Mouse (Mus musculus): ENCODE measurements at regions not wholly inside any gene's neighbourhood (a gene's known extent, or its start where the extent isn't known, plus 50 kb on each side); places are given as distances from the start of the nearest gene placed in this dataset.

DNA sequence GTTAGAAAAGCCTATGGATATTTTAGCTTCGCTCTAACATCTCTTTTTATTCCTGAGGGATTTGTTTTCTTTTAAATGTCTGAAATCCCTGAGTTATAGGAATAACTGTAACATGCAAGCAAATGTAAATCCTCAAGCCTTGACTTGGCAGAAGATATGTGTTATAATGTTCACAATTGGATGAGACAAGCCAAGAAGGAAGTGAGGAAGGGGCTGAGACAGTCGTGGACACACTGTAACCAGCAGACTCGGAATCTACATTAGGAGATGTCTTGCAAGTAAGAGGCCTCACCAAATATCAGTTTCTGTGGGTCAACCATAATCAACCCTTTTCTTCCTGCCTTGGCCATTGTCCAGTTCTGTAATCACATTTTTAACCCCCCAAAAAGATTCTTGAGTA, 366.6 kb upstream of the Kif18a start:
- DNase-seq = no peak

- no peak for DNase-seq
Measured at GRCm38 (mm10) chr2:108919500-108920045, 361.0 kb upstream of the Kif18a start.

- no peak for DNase-seq
Measured at GRCm38 (mm10) chr2:108920111-108920510, 360.4 kb upstream of the Kif18a start.

GRCm38 (mm10) chr2:108935981-108936762, 344.4 kb upstream of the Kif18a start:
- no peak for DNase-seq

GRCm38 (mm10) chr2:108980921-108981320, 299.6 kb upstream of the Kif18a start:
- DNase-seq = no peak

DNA sequence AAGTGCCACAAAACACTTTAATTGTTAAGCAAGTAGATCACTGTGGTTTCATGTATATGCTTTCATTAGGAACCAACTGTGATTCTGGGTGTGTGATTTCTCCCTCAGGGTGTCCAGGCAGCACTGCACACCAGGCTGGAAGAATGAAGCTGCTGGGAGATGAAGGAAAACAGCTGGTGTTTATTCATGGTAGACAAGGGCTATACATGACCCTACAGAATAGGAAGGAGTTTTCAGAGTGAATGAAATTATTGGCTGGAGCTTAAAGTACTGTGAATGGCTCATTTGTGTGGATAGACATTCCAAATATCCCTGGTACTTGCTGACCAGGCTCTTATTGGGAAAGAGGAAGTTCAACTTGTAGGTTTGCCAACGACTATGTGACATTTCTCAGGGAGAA, 264.3 kb upstream of the Kif18a start:
- no peak for DNase-seq

DNA sequence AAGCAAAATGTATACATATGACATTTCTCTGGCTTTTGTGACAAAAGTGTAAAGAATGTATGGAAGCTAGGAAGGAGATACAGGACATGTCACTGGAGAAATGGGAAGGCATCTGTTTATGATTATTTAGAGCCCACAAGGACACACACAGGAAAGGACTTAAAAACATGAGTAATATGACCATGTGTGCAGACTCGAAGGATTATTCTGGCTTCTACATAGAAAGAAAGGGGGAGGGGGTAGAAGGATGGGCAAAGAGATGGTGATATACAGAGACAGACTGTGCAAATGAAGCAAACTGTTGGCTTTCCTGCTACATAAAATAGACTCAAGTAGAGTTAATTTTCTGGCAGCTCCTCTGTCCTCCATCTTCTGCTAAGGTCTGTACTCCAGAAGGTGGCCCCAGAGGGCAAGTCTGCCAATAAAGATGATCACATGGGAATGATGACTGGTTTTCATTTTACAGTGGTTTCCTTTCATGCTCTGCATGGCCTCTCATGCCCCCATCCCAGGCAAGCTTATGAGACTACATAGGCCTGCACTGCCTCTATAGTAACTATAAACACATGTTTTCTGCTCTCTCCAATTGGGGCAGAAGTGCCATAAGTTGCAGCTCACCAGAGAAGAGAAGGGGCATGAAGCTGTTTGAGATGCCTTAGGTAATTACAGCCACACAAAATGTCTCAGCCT, 263.4 kb upstream of the Kif18a start:
- DNase-seq = no peak

DNA sequence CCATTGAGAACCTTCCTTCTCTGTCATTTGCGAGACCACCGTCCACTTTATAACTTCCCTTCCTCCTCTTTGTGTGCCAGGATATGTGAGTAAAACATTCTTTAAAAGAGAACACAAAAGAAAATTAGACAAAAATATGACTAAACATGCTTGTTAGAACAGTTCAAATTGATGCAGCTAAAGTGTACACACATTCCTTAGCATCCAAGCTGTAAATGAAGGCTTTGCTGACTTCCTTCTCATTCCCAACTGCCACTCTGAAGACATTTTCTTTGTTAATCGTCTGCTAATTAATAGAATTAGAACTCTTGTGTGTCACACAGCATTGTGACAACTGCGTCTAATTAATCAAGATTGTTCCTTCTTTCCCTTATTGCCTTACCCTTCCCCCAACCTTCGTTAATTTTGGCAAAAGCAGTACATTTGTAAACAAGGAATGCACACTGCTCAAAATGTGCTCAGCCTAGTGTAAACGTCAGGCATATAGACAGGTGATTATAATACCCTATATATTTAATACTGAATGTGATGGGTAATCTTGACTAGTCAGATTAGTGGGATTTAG, 242.3 kb upstream of the Kif18a start:
- DNase-seq = no peak
